Comparison of ENCODE assay signal across 21 mouse cellular contexts in genomic region chr6:127578316-127578715, GRCm38 (mm10). TPM values are rescaled to one million over a fixed set of nuclear protein-coding genes. Genes with fewer than 3 reads are reported as not detected.
DNase-seq lines count a peak whose midpoint lies in the region; ATAC-seq and TF ChIP-seq lines count a peak whose summit lies in the region.
"Had no signal": no experiment of that assay in that cellular context is flagged by ENCODE, and none has a peak within 500 bp of the region (broad histone marks: within the 10 kb centered on the region; RNA-seq: fewer than 3 reads in every experiment).

No protein-coding gene starts in this region.

- no peak overlapping the region for H3K4me3 ChIP-seq in kidney, embryonic 14.5 days (ENCODE audit: low read length)
- no peak overlapping the region for H3K4me3 ChIP-seq in midbrain, embryonic 11.5 days (ENCODE audit: low read depth, low read length)
- no peak overlapping the region for H3K4me3 ChIP-seq in midbrain, embryonic 15.5 days
- peak overlapping the region; percentile 17 for H3K4me3 ChIP-seq in liver, embryonic 12.5 days
- H3K4me3 ChIP-seq in small intestine, adult 2 months (ENCODE audit: low read depth, low read length) = peak overlapping the region; percentile 32; the same call in 1 of the 2 replicates
- H3K4me3 ChIP-seq: embryonic facial prominence, embryonic 15.5 days; forebrain, embryonic 10.5 days; heart, embryonic 10.5 days; neural tube, embryonic 15.5 days had no signal

- H3K9ac ChIP-seq in kidney, embryonic 14.5 days (ENCODE audit: low read depth, low read length) = no peak overlapping the region
- no peak overlapping the region for H3K9ac ChIP-seq in midbrain, embryonic 11.5 days (ENCODE audit: low read length)
- H3K9ac ChIP-seq in midbrain, embryonic 15.5 days = no peak overlapping the region
- 0 out of 2 replicates have a peak overlapping the region, but pooled peaks have one; percentile 39 for H3K9ac ChIP-seq in liver, embryonic 12.5 days
- H3K9ac ChIP-seq: embryonic facial prominence, embryonic 15.5 days; hindbrain, embryonic 14.5 days; liver, embryonic 14.5 days; neural tube, embryonic 15.5 days had no signal

- 33% methylated on average over 7 of the region's 7 CpGs for WGBS in kidney, embryonic 14.5 days
- WGBS in midbrain, embryonic 11.5 days = 75% methylated on average over 7 of the region's 7 CpGs
- WGBS in midbrain, embryonic 15.5 days = 74% methylated on average over 7 of the region's 7 CpGs
- WGBS in liver, embryonic 12.5 days (ENCODE audit: insufficient replicate concordance) = 35% methylated on average over 7 of the region's 7 CpGs
- 83% methylated on average over 7 of the region's 7 CpGs for WGBS in small intestine, adult 2 months

- peaks cover 28% of the 10 kb centered on the region for H3K4me1 ChIP-seq in kidney, embryonic 14.5 days (ENCODE audit: control insufficient read depth, insufficient read depth, low read length)
- no peaks in the 10 kb centered on the region for H3K4me1 ChIP-seq in midbrain, embryonic 11.5 days (ENCODE audit: control insufficient read depth, insufficient read depth, low read length)
- peaks cover 10% of the 10 kb centered on the region for H3K4me1 ChIP-seq in midbrain, embryonic 15.5 days
- H3K4me1 ChIP-seq in liver, embryonic 12.5 days = peaks cover 61% of the 10 kb centered on the region
- H3K4me1 ChIP-seq in small intestine, adult 2 months (ENCODE audit: control insufficient read depth, insufficient read depth, insufficient read length, low read length) = peaks cover 3% of the 10 kb centered on the region; the same call in 1 of the 2 replicates

- ATAC-seq in kidney, embryonic 14.5 days (ENCODE audit: low FRiP score, low TSS enrichment) = 0 out of 2 replicates have a peak, but pooled peaks have one; percentile 1
- ATAC-seq in midbrain, embryonic 11.5 days (ENCODE audit: low FRiP score) = no peak
- ATAC-seq in midbrain, embryonic 15.5 days (replicated peaks) = no peak
- no peak for ATAC-seq in liver, embryonic 12.5 days
- ATAC-seq: activated CD4-positive, CD25-positive, alpha-beta regulatory T cell, adult 4 months; forebrain, embryonic 16.5 days; lung, postnatal 0 days had no signal

- no peak for DNase-seq in kidney, adult 8-10 months
- peak; percentile 74 for DNase-seq in midbrain, embryonic 11.5 days (ENCODE audit: low spot score, missing footprints)
- no peak for DNase-seq in layer of hippocampus, adult 9-10 months (ENCODE audit: low spot score)
- DNase-seq: cerebellum, adult 9-11 months; gastrocnemius, postnatal 10 days; heart, postnatal 4 days; spleen, adult 18-20 months had no signal

- no peak for TF ChIP-seq POLR2A in small intestine, adult 2 months (IDR thresholded peaks at IDR 0.05; ENCODE audit: low read depth, low read length)

- H3K27ac ChIP-seq in kidney, embryonic 14.5 days (ENCODE audit: low read depth, low read length) = no peak overlapping the region
- no peak overlapping the region for H3K27ac ChIP-seq in midbrain, embryonic 11.5 days (ENCODE audit: low read depth, low read length)
- H3K27ac ChIP-seq in midbrain, embryonic 15.5 days = no peak overlapping the region
- H3K27ac ChIP-seq in liver, embryonic 12.5 days = no peak overlapping the region
- H3K27ac ChIP-seq in small intestine, adult 2 months (ENCODE audit: insufficient read depth, low read depth, low read length) = peak overlapping the region; percentile 57
- H3K27ac ChIP-seq: embryonic facial prominence, embryonic 15.5 days; forebrain, embryonic 10.5 days; heart, embryonic 10.5 days; hindbrain, embryonic 14.5 days; macrophage; neural tube, embryonic 15.5 days had no signal

- no peak for TF ChIP-seq CTCF in small intestine, adult 2 months (IDR thresholded peaks at IDR 0.05; ENCODE audit: extremely low read depth, insufficient read length, insufficient replicate concordance, low read depth, low read length)

- H3K36me3 ChIP-seq in kidney, embryonic 14.5 days (ENCODE audit: control insufficient read depth, insufficient read depth, low read length) = no peaks in the 10 kb centered on the region
- H3K36me3 ChIP-seq in midbrain, embryonic 11.5 days (ENCODE audit: control insufficient read depth, insufficient read depth, low read length) = no peaks in the 10 kb centered on the region
- H3K36me3 ChIP-seq in midbrain, embryonic 15.5 days (replicated peaks) = no peaks in the 10 kb centered on the region
- H3K36me3 ChIP-seq in liver, embryonic 12.5 days = no peaks in the 10 kb centered on the region
- H3K36me3 ChIP-seq in small intestine, adult 2 months (ENCODE audit: control insufficient read depth, insufficient read depth, low read length) = no peaks in the 10 kb centered on the region
- H3K36me3 ChIP-seq: embryonic facial prominence, embryonic 15.5 days; forebrain, embryonic 10.5 days; heart, embryonic 10.5 days; neural tube, embryonic 15.5 days had no signal

- H3K27me3 ChIP-seq in kidney, embryonic 14.5 days (ENCODE audit: control insufficient read depth, insufficient read depth, low read length) = no peaks in the 10 kb centered on the region; the same call in 1 of the 2 replicates
- no peaks in the 10 kb centered on the region for H3K27me3 ChIP-seq in midbrain, embryonic 11.5 days (ENCODE audit: control insufficient read depth, insufficient read depth, low read length)
- H3K27me3 ChIP-seq in midbrain, embryonic 15.5 days (replicated peaks) = no peaks in the 10 kb centered on the region
- H3K27me3 ChIP-seq in liver, embryonic 12.5 days (replicated peaks) = no peaks in the 10 kb centered on the region
- H3K27me3 ChIP-seq in small intestine, adult 2 months (ENCODE audit: control insufficient read depth, insufficient read depth, low read length) = no peaks in the 10 kb centered on the region
- H3K27me3 ChIP-seq: embryonic facial prominence, embryonic 15.5 days; neural tube, embryonic 15.5 days had no signal

- no peak overlapping the region for H3K4me2 ChIP-seq in kidney, embryonic 14.5 days (replicated peaks; ENCODE audit: low read depth, low read length)
- H3K4me2 ChIP-seq in midbrain, embryonic 11.5 days = no peak overlapping the region
- no peak overlapping the region for H3K4me2 ChIP-seq in midbrain, embryonic 15.5 days
- peak overlapping the region; percentile 43 for H3K4me2 ChIP-seq in liver, embryonic 12.5 days
- H3K4me2 ChIP-seq: embryonic facial prominence, embryonic 15.5 days; hindbrain, embryonic 14.5 days; neural tube, embryonic 15.5 days had no signal

- no peaks in the 10 kb centered on the region for H3K9me3 ChIP-seq in kidney, embryonic 14.5 days (ENCODE audit: control insufficient read depth, low read length)
- H3K9me3 ChIP-seq in midbrain, embryonic 11.5 days (ENCODE audit: control insufficient read depth, low read length) = no peaks in the 10 kb centered on the region
- no peaks in the 10 kb centered on the region for H3K9me3 ChIP-seq in midbrain, embryonic 15.5 days
- no peaks in the 10 kb centered on the region for H3K9me3 ChIP-seq in liver, embryonic 12.5 days (replicated peaks)
- H3K9me3 ChIP-seq: embryonic facial prominence, embryonic 15.5 days; forebrain, embryonic 10.5 days; heart, embryonic 10.5 days; neural tube, embryonic 15.5 days had no signal

RNA-seq across cellular contexts. Expression of gene Cracr2a, which starts 17.2 kb away (rescaled TPM):
- 1.1 and 1.5 TPM in 2 replicates for polyA plus RNA-seq in kidney, embryonic 14.5 days (2014; fragmentation: Nextera tagmentation; extraction: Ambion mirVana)
- polyA plus RNA-seq in midbrain, embryonic 11.5 days (2014; fragmentation: Nextera tagmentation; extraction: Ambion mirVana) = 0.34 and 0.87 TPM in 2 replicates
- polyA plus RNA-seq in midbrain, embryonic 15.5 days (2015; fragmentation: Nextera tagmentation; extraction: Ambion mirVana) = 0.11 and 0.74 TPM in 2 replicates
- 1.3 and 1.7 TPM in 2 replicates for polyA plus RNA-seq in liver, embryonic 12.5 days (2016; fragmentation: Nextera tagmentation; extraction: Ambion mirVana)
- 1.8 and 7.0 TPM in 2 replicates for polyA plus RNA-seq in small intestine, adult 2 months (2012; rRNA removed)

Comparison
In these comparisons a context has a peak if more than half of its experiments do, and no peak if none do; other contexts are left out.
1. H3K4me3 ChIP-seq: peak in liver, embryonic 12.5 days (single experiment) and small intestine, adult 2 months (single experiment); none in kidney, embryonic 14.5 days (single experiment), midbrain, embryonic 11.5 days (single experiment) and midbrain, embryonic 15.5 days (single experiment).